23 mouse cellular contexts compared by ENCODE assay signal in the genomic region with DNA sequence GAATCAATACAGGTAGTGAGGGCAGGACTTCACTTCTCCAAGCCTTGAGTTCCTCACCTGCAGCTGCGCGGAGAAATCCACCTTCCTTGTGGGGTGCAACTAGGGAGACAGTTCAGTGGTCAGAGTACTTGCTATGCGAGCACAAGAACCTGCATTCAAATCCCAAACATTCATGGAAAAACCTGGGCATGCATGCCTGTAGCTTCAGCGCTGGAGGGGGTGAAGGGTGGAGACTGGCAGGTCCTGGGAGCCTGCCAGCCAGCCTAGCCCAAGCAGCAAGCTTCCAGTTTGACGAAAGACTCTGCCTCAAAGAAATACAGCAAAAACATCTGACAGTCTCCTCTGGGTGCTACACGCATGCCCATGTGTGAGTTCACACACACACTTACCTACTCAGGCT. TPM values are rescaled to one million over a fixed set of nuclear protein-coding genes. Genes with fewer than 3 reads are reported as not detected.
"Had no signal": no experiment of that assay in that cellular context is flagged by ENCODE, and none has a peak within 500 bp of the region (broad histone marks: within the 10 kb centered on the region; RNA-seq: fewer than 3 reads in every experiment).

Gene Rnf183, minus strand, starts transcription at position 172 of the 400 bp plus-strand sequence.

- H3K4me2 ChIP-seq: hindbrain, embryonic 15.5 days; limb, embryonic 15.5 days; liver, embryonic 12.5 days; lung, embryonic 14.5 days; midbrain, embryonic 12.5 days; neural tube, embryonic 12.5 days; stomach, embryonic 15.5 days had no signal

- H3K9me3 ChIP-seq: hindbrain, embryonic 15.5 days; limb, embryonic 15.5 days; liver, embryonic 12.5 days; midbrain, embryonic 12.5 days; neural tube, embryonic 12.5 days; stomach, embryonic 15.5 days had no signal

- ATAC-seq: liver, embryonic 12.5 days had no signal

- H3K27me3 ChIP-seq: hindbrain, embryonic 15.5 days; limb, embryonic 15.5 days; liver, embryonic 12.5 days; midbrain, embryonic 12.5 days; neural tube, embryonic 12.5 days; stomach, embryonic 15.5 days had no signal

- H3K4me1 ChIP-seq: hindbrain, embryonic 15.5 days; limb, embryonic 15.5 days; midbrain, embryonic 12.5 days; neural tube, embryonic 12.5 days; stomach, embryonic 15.5 days had no signal

- H3K9ac ChIP-seq: hindbrain, embryonic 15.5 days; limb, embryonic 15.5 days; liver, embryonic 12.5 days; lung, embryonic 14.5 days; midbrain, embryonic 12.5 days; neural tube, embryonic 12.5 days; stomach, embryonic 15.5 days had no signal

- H3K36me3 ChIP-seq: hindbrain, embryonic 15.5 days; limb, embryonic 15.5 days; liver, embryonic 12.5 days; midbrain, embryonic 12.5 days; neural tube, embryonic 12.5 days; stomach, embryonic 15.5 days had no signal

- H3K4me3 ChIP-seq: hindbrain, embryonic 15.5 days; limb, embryonic 15.5 days; liver, embryonic 12.5 days; midbrain, embryonic 12.5 days; neural tube, embryonic 12.5 days; stomach, embryonic 15.5 days had no signal

- H3K27ac ChIP-seq: hindbrain, embryonic 15.5 days; limb, embryonic 15.5 days; liver, embryonic 12.5 days; midbrain, embryonic 12.5 days; neural tube, embryonic 12.5 days; stomach, embryonic 15.5 days had no signal

- DNase-seq: layer of hippocampus, adult 9-11 months; layer of hippocampus, postnatal 36 days; lung, embryonic 14.5 days; lung, postnatal 10 days; lung, postnatal 4 days; right cerebral cortex, postnatal 4 days; spleen, adult 18-20 months; thymus, postnatal 25 days had no signal

RNA-seq across cellular contexts. Expression of gene Rnf183, which starts in this region (rescaled TPM):
- total RNA-seq: layer of hippocampus, adult 18-20 months; layer of hippocampus, postnatal 36 days; left cerebral cortex, adult 8-10 months; left cerebral cortex, postnatal 25 days; megakaryocyte-erythroid progenitor cell, adult 5-6 weeks; monocyte, adult 5-6 weeks; neutrophil, adult 5-6 weeks had no signal
- polyA plus RNA-seq: intestine, embryonic 16.5 days; limb, embryonic 11.5 days; limb, embryonic 15.5 days; liver, embryonic 12.5 days; liver, embryonic 16.5 days; lung, embryonic 14.5 days; neural tube, embryonic 12.5 days; stomach, embryonic 15.5 days had no signal
